9 mouse cellular contexts compared by ENCODE assay signal in the genomic region with DNA sequence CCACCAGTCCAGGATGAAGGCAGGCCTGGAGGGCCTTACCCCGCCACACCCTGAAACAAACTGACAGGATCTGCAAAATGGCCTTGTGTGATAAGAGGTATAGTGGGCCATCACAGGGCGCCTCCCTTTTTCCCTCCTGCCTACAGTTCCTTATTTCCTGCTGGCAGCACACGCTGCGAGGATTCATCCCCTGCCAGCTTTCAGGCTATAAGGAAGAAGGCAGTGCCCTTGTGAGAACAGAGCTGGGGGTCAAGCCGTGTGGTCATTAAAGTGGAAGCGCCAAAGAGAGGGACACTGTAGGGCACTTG. TPM values are rescaled to one million over a fixed set of nuclear protein-coding genes. Genes with fewer than 3 reads are reported as not detected.
DNase-seq lines count a peak whose midpoint lies in the region; ATAC-seq and TF ChIP-seq lines count a peak whose summit lies in the region.
"Had no signal": no experiment of that assay in that cellular context is flagged by ENCODE, and none has a peak within 500 bp of the region (broad histone marks: within the 10 kb centered on the region; RNA-seq: fewer than 3 reads in every experiment).

No protein-coding gene starts in this region.

- no peak for TF ChIP-seq EP300 in stomach, postnatal 0 days (optimal IDR thresholded peaks at IDR 0.05)

- H3K9me3 ChIP-seq in heart, embryonic 14.5 days (ENCODE audit: control insufficient read depth, low read length): no peaks in the 10 kb centered on the region
- H3K9me3 ChIP-seq in G1E (replicated peaks): no peaks in the 10 kb centered on the region
- no peaks in the 10 kb centered on the region for H3K9me3 ChIP-seq in forebrain, embryonic 12.5 days
- no peaks in the 10 kb centered on the region for H3K9me3 ChIP-seq in liver, embryonic 13.5 days (replicated peaks)
- no peaks in the 10 kb centered on the region for H3K9me3 ChIP-seq in stomach, postnatal 0 days (ENCODE audit: control insufficient read depth, low read length)

- 4% methylated on average over 6 of the region's 6 CpGs for WGBS in heart, embryonic 14.5 days
- WGBS in forebrain, embryonic 12.5 days: 13% methylated on average over 6 of the region's 6 CpGs
- 3% methylated on average over 6 of the region's 6 CpGs for WGBS in liver, embryonic 13.5 days (ENCODE audit: insufficient replicate concordance)
- 4% methylated on average over 6 of the region's 6 CpGs for WGBS in stomach, postnatal 0 days

- no peak for TF ChIP-seq CTCF in G1E (IDR thresholded peaks at IDR 0.05; ENCODE audit: low read depth, low read length)
- no peak for TF ChIP-seq CTCF in stomach, postnatal 0 days (IDR thresholded peaks at IDR 0.05; ENCODE audit: low read depth)

- intact Hi-C loops in heart, postnatal 14 days (cut with DNase I): loop anchor here (2.0 kb wide), 1 partner anchor 61 kb away; the partner anchor contains the start of gene Maea

- ATAC-seq in heart, embryonic 14.5 days (ENCODE audit: insufficient number of reproducible peaks, insufficient read depth, low FRiP score, low read depth): no peak
- peak; percentile 67 for ATAC-seq in G1E (ENCODE audit: extremely low read depth, insufficient number of reproducible peaks, low FRiP score, poor library complexity, severe bottlenecking)
- ATAC-seq in forebrain, embryonic 12.5 days (ENCODE audit: low FRiP score): 0 out of 2 replicates have a peak, but pooled peaks have one; percentile 12
- peak; percentile 86 for ATAC-seq in liver, embryonic 13.5 days (ENCODE audit: low read depth)
- no peak; the same call in 1 of the 2 replicates for ATAC-seq in stomach, postnatal 0 days (ENCODE audit: low FRiP score, low TSS enrichment)

- H3K9ac ChIP-seq in heart, embryonic 14.5 days (ENCODE audit: low read length): peak overlapping the region; percentile 98
- H3K9ac ChIP-seq in forebrain, embryonic 12.5 days: peak overlapping the region; percentile 91
- peak overlapping the region; percentile 96 for H3K9ac ChIP-seq in liver, embryonic 13.5 days
- H3K9ac ChIP-seq in stomach, postnatal 0 days (ENCODE audit: low read length): peak overlapping the region; percentile 96

- H3K4me3 ChIP-seq in heart, embryonic 14.5 days (ENCODE audit: control insufficient read depth in 1 of 2, insufficient read depth in 1 of 2, low read depth in 1 of 2, low read length in 2 of 2): peak overlapping the region; percentile 60 to 93
- peak overlapping the region; percentile 89 for H3K4me3 ChIP-seq in G1E (ENCODE audit: low read depth, low read length)
- H3K4me3 ChIP-seq in forebrain, embryonic 12.5 days (replicated peaks): peak overlapping the region; percentile 81
- H3K4me3 ChIP-seq in liver, embryonic 13.5 days (replicated peaks): peak overlapping the region; percentile 88
- H3K4me3 ChIP-seq in stomach, postnatal 0 days (ENCODE audit: low read depth, low read length): peak overlapping the region; percentile 79

- H3K36me3 ChIP-seq in heart, embryonic 14.5 days (ENCODE audit: control insufficient read depth, insufficient read depth, low read length): peaks cover 27% of the 10 kb centered on the region
- peaks cover 50% of the 10 kb centered on the region for H3K36me3 ChIP-seq in G1E (replicated peaks)
- H3K36me3 ChIP-seq in forebrain, embryonic 12.5 days (replicated peaks): peaks cover 21% of the 10 kb centered on the region
- H3K36me3 ChIP-seq in liver, embryonic 13.5 days: peaks cover 36% of the 10 kb centered on the region
- peaks cover 6% of the 10 kb centered on the region; the same call in 1 of the 2 replicates for H3K36me3 ChIP-seq in stomach, postnatal 0 days (ENCODE audit: control insufficient read depth, insufficient read depth, low read length)

- peak overlapping the region; percentile 90 for H3K4me2 ChIP-seq in heart, embryonic 14.5 days (ENCODE audit: low read length)
- H3K4me2 ChIP-seq in forebrain, embryonic 12.5 days: peak overlapping the region; percentile 93
- H3K4me2 ChIP-seq in liver, embryonic 13.5 days: peak overlapping the region; percentile 86
- H3K4me2 ChIP-seq in stomach, postnatal 0 days (replicated peaks; ENCODE audit: low read depth): peak overlapping the region; percentile 73

- DNase-seq in heart, postnatal 14 days: no peak
- peak; percentile 83 for DNase-seq in G1E (ENCODE audit: low spot score)
- peak; percentile 79 for DNase-seq in liver, embryonic 13.5 days
- DNase-seq in stomach, postnatal 0 days (ENCODE audit: low spot score): no peak
- no peak for DNase-seq in adrenal gland, postnatal 14 days
- DNase-seq in kidney, postnatal 4 days: no peak

- peaks cover 29 to 32% of the 10 kb centered on the region in 2 experiments for H3K4me1 ChIP-seq in heart, embryonic 14.5 days (ENCODE audit: control insufficient read depth in 2 of 2, insufficient read depth in 2 of 2, low read length in 2 of 2)
- peaks cover 56% of the 10 kb centered on the region for H3K4me1 ChIP-seq in G1E (ENCODE audit: insufficient read depth, low read depth, low read length)
- H3K4me1 ChIP-seq in forebrain, embryonic 12.5 days: peaks cover 41% of the 10 kb centered on the region
- H3K4me1 ChIP-seq in liver, embryonic 13.5 days (replicated peaks): peaks cover 71% of the 10 kb centered on the region
- H3K4me1 ChIP-seq in stomach, postnatal 0 days (replicated peaks; ENCODE audit: control insufficient read depth, insufficient read depth): peaks cover 3% of the 10 kb centered on the region; the same call in 1 of the 2 replicates

- peak overlapping the region; percentile 74 to 97 for H3K27ac ChIP-seq in heart, embryonic 14.5 days (replicated peaks in 1 of 2; ENCODE audit: control insufficient read depth in 1 of 2, insufficient read depth in 1 of 2, low read depth in 2 of 2, low read length in 2 of 2)
- H3K27ac ChIP-seq in forebrain, embryonic 12.5 days: peak overlapping the region; percentile 98
- peak overlapping the region; percentile 96 for H3K27ac ChIP-seq in liver, embryonic 13.5 days
- peak overlapping the region; percentile 98 for H3K27ac ChIP-seq in stomach, postnatal 0 days (replicated peaks)

- no peaks in the 10 kb centered on the region for H3K27me3 ChIP-seq in heart, embryonic 14.5 days (ENCODE audit: control insufficient read depth, insufficient read depth, low read length)
- no peaks in the 10 kb centered on the region for H3K27me3 ChIP-seq in G1E (ENCODE audit: insufficient read depth, low read length)
- no peaks in the 10 kb centered on the region for H3K27me3 ChIP-seq in forebrain, embryonic 12.5 days
- no peaks in the 10 kb centered on the region for H3K27me3 ChIP-seq in liver, embryonic 13.5 days
- H3K27me3 ChIP-seq in stomach, postnatal 0 days (ENCODE audit: control insufficient read depth, insufficient read depth, low read length): no peaks in the 10 kb centered on the region
- H3K27me3 ChIP-seq: Patski had no signal

RNA-seq across cellular contexts. Expression of gene Ctbp1, which starts 1.1 kb away (rescaled TPM):
- polyA plus RNA-seq in heart, embryonic 14.5 days (2014; fragmentation: Nextera tagmentation; extraction: Ambion mirVana): 238 and 245 TPM in 2 replicates
- 100 to 1,000 TPM; 202 to 211 TPM for total RNA-seq in heart, postnatal 14 days (2021)
- total RNA-seq in G1E (2014; fragmentation: Nextera tagmentation): 126 and 164 TPM in 2 replicates
- 144 and 146 TPM in 2 replicates for total RNA-seq in G1E (2017)
- polyA plus RNA-seq in G1E (2012): 256 and 297 TPM in 2 replicates
- polyA plus RNA-seq in forebrain, embryonic 12.5 days (2016; fragmentation: Nextera tagmentation; extraction: Ambion mirVana): 545 and 552 TPM in 2 replicates
- polyA plus RNA-seq in liver, embryonic 13.5 days (2015; fragmentation: Nextera tagmentation; extraction: Ambion mirVana): 212 and 215 TPM in 2 replicates
- polyA plus RNA-seq in stomach, postnatal 0 days (2015; fragmentation: Nextera tagmentation; extraction: Ambion mirVana): 157 and 165 TPM in 2 replicates
- total RNA-seq in adrenal gland, postnatal 14 days (2021): 188 and 195 TPM in 2 replicates

RNA-seq across cellular contexts. Expression of gene Spon2, which starts 55.5 kb away (rescaled TPM):
- polyA plus RNA-seq in heart, embryonic 14.5 days (2014; fragmentation: Nextera tagmentation; extraction: Ambion mirVana): 72.8 and 79.4 TPM in 2 replicates
- 10 to 100 TPM in 1 of 2 experiments, 1 to 10 TPM in 1; 6.4 to 10.7 TPM for total RNA-seq in heart, postnatal 14 days (2021)
- not detected in 2 replicates for total RNA-seq in G1E (2014; fragmentation: Nextera tagmentation)
- 0.17 and 0.22 TPM in 2 replicates for total RNA-seq in G1E (2017)
- 0.03 and 0.04 TPM in 2 replicates for polyA plus RNA-seq in G1E (2012)
- 0.67 and 2.0 TPM in 2 replicates for polyA plus RNA-seq in forebrain, embryonic 12.5 days (2016; fragmentation: Nextera tagmentation; extraction: Ambion mirVana)
- 6.8 and 7.2 TPM in 2 replicates for polyA plus RNA-seq in liver, embryonic 13.5 days (2015; fragmentation: Nextera tagmentation; extraction: Ambion mirVana)
- polyA plus RNA-seq in stomach, postnatal 0 days (2015; fragmentation: Nextera tagmentation; extraction: Ambion mirVana): 41.2 and 43.6 TPM in 2 replicates
- total RNA-seq in adrenal gland, postnatal 14 days (2021): 1.7 and 2.5 TPM in 2 replicates

Comparison
In these comparisons a context has a peak if more than half of its experiments do, and no peak if none do; other contexts are left out.
1. ATAC-seq: peak in G1E (single experiment), forebrain, embryonic 12.5 days (single experiment) and liver, embryonic 13.5 days (single experiment); none in heart, embryonic 14.5 days (single experiment) and stomach, postnatal 0 days (single experiment).
2. DNase-seq: peak in G1E (single experiment) and liver, embryonic 13.5 days (single experiment); none in heart, postnatal 14 days (0 of 2), stomach, postnatal 0 days (single experiment), adrenal gland, postnatal 14 days (single experiment) and kidney, postnatal 4 days (0 of 2).
3. Peak in every context shown above with its lines, with median percentiles within 50 percentile points of each other: H3K27ac ChIP-seq, H3K4me2 ChIP-seq, H3K4me3 ChIP-seq and H3K9ac ChIP-seq.